Mouse (Mus musculus): ENCODE measurements around the gene Gm10220.
"Not testable (repeated sequence)": the region's sequence is repeated elsewhere in the genome, so short reads cannot be mapped to it uniquely, and the experiment has no call there.

GRCm38 (mm10) chr5:26121321-26121720 lies at the start of gene Gm10220:
- not testable (repeated sequence) for TF ChIP-seq CTCF (IDR thresholded peaks at IDR 0.05; ENCODE audit: insufficient read depth, low read length); POLR2A (IDR thresholded peaks at IDR 0.05; ENCODE audit: borderline replicate concordance, extremely low read depth, low read depth, low read length)
